Comparison of ENCODE assay signal across 9 mouse cellular contexts in the genomic region with DNA sequence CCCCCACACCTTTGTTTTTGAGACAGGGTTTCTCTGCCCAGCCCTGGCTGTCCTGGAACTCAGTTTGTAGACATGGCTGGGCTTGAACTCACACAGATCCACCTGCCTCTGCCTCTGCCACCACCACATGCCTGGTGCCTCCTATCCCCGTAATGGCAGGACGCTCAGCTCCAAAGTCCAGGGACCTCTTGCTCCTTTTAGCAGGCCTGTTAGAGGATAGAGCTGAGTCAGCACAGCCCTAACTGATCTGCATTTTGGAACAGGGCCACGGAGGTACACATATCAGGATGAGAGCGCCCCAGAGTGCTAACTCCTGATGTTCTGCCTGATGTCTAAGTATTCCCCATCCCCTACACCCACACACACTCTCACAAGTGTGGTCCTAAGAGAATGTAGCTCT. TPM values are rescaled to one million over a fixed set of nuclear protein-coding genes. Genes with fewer than 3 reads are reported as not detected.
DNase-seq lines count a peak whose midpoint lies in the region; ATAC-seq and TF ChIP-seq lines count a peak whose summit lies in the region.
"Had no signal": no experiment of that assay in that cellular context is flagged by ENCODE, and none has a peak within 500 bp of the region (broad histone marks: within the 10 kb centered on the region; RNA-seq: fewer than 3 reads in every experiment).

A gene (minus strand): TSS at position 392 of the 400 bp plus-strand sequence.

- no peak within 1 kb of the TSS; the same call in 1 of the 2 replicates for H3K27ac ChIP-seq in spleen, adult 2 months (ENCODE audit: insufficient read depth, low read length)
- H3K27ac ChIP-seq in hindbrain, embryonic 14.5 days: no peak within 1 kb of the TSS
- H3K27ac ChIP-seq: midbrain, embryonic 10.5 days had no signal

- no peak within 1 kb of the TSS for H3K9ac ChIP-seq in hindbrain, embryonic 14.5 days

- H3K36me3 ChIP-seq in spleen, adult 2 months (ENCODE audit: control insufficient read depth, insufficient read depth, low read length): peaks cover 48% of the 10 kb centered on the region
- peaks cover 75% of the 10 kb centered on the region for H3K36me3 ChIP-seq in hindbrain, embryonic 14.5 days (replicated peaks; ENCODE audit: control insufficient read depth, insufficient read depth)

- no peak within 1 kb of the TSS for H3K4me2 ChIP-seq in hindbrain, embryonic 14.5 days (replicated peaks)

- no peak for TF ChIP-seq CTCF in spleen, adult 2 months (IDR thresholded peaks at IDR 0.05; ENCODE audit: extremely low read depth, insufficient read depth, insufficient read length, insufficient replicate concordance)

- 82% methylated on average over 4 of the region's 4 CpGs for WGBS in spleen, adult 2 months
- 90% methylated on average over 4 of the region's 4 CpGs for WGBS in hindbrain, embryonic 14.5 days

- no peak for ATAC-seq in inflammation-experienced regulatory T-cells, adult 6 months
- no peak for ATAC-seq in hindbrain, embryonic 14.5 days (ENCODE audit: low FRiP score)

- no peaks in the 10 kb centered on the region for H3K9me3 ChIP-seq in hindbrain, embryonic 14.5 days (ENCODE audit: control insufficient read depth, low read length)
- H3K9me3 ChIP-seq: midbrain, embryonic 10.5 days had no signal

- no peak within 1 kb of the TSS for H3K4me3 ChIP-seq in spleen, adult 2 months (ENCODE audit: extremely low read depth, insufficient read depth, insufficient read length)
- H3K4me3 ChIP-seq in hindbrain, embryonic 14.5 days (replicated peaks; ENCODE audit: low read length): no peak within 1 kb of the TSS
- H3K4me3 ChIP-seq: midbrain, embryonic 10.5 days had no signal

- TF ChIP-seq POLR2A in spleen, adult 2 months (IDR thresholded peaks at IDR 0.05; ENCODE audit: low read depth, low read length): no peak

- DNase-seq in layer of hippocampus, adult 18-20 months (ENCODE audit: low spot score in 2 of 2): no peak
- DNase-seq in layer of hippocampus, adult 9-11 months: no peak
- no peak for DNase-seq in gonadal fat pad, adult 2 months (ENCODE audit: low read depth)
- no peak for DNase-seq in left cerebral cortex, adult 8-10 months (ENCODE audit: low spot score in 2 of 2)
- DNase-seq in spleen, adult 2 months (ENCODE audit: low read depth in 1 of 2, low spot score in 2 of 2): no peak
- no peak for DNase-seq in cerebellum, adult 18-20 months
- no peak for DNase-seq in hindbrain, embryonic 14.5 days (ENCODE audit: low spot score)

- H3K27me3 ChIP-seq in spleen, adult 2 months (ENCODE audit: control insufficient read depth, insufficient read depth, low read length): no peaks in the 10 kb centered on the region
- H3K27me3 ChIP-seq in hindbrain, embryonic 14.5 days (ENCODE audit: control insufficient read depth, insufficient read depth, low read length): no peaks in the 10 kb centered on the region

- H3K4me1 ChIP-seq in spleen, adult 2 months (ENCODE audit: control insufficient read depth, insufficient read depth, insufficient read length): no peaks in the 10 kb centered on the region
- no peaks in the 10 kb centered on the region for H3K4me1 ChIP-seq in hindbrain, embryonic 14.5 days (replicated peaks; ENCODE audit: control insufficient read depth, insufficient read depth, low read length)
- H3K4me1 ChIP-seq: midbrain, embryonic 10.5 days had no signal

RNA-seq across cellular contexts. Expression of the gene that starts here (rescaled TPM):
- total RNA-seq in layer of hippocampus, adult 18-20 months (2021): 10 to 100 TPM; 15.1 to 15.9 TPM
- polyA plus RNA-seq in gonadal fat pad, adult 2 months (2012; rRNA removed): 13.0 and 16.5 TPM in 2 replicates
- 10 to 100 TPM in 3 of 4 experiments, 1 to 10 TPM in 1; 9.1 to 12.5 (median 12.2) TPM for total RNA-seq in left cerebral cortex, adult 8-10 months (2022)
- polyA plus RNA-seq in spleen, adult 2 months (2012; rRNA removed): 31.9 and 32.7 TPM in 2 replicates
- polyA plus RNA-seq in inflammation-experienced regulatory T-cells, adult 6 months (2017; shearing (Covaris generic)): 1 to 10 TPM; 3.1 to 4.1 (median 4.0) TPM
- polyA plus RNA-seq in hindbrain, embryonic 14.5 days (2014; fragmentation: Nextera tagmentation; extraction: Ambion mirVana): 2.0 and 2.7 TPM in 2 replicates
